ENCODE assay signal across 19 mouse cellular contexts in genomic region chr2:159446434-159446833, GRCm38 (mm10).
A peak's percentile ranks its signal among the peaks of the same experiment; 100 is the strongest.
DNase-seq lines count a peak whose midpoint lies in the region; ATAC-seq and TF ChIP-seq lines count a peak whose summit lies in the region.
"Had no signal": no experiment of that assay in that cellular context is flagged by ENCODE, and none has a peak within 500 bp of the region (broad histone marks: within the 10 kb centered on the region; RNA-seq: fewer than 3 reads in every experiment).

No protein-coding gene starts in this region.

- no peak overlapping the region for H3K9ac ChIP-seq in intestine, postnatal 0 days (ENCODE audit: low read depth, low read length)
- H3K9ac ChIP-seq: forebrain, embryonic 13.5 days; forebrain, postnatal 0 days; hindbrain, embryonic 12.5 days had no signal

- H3K27ac ChIP-seq in intestine, postnatal 0 days (ENCODE audit: low read depth, low read length): no peak overlapping the region
- no peak overlapping the region for H3K27ac ChIP-seq in midbrain, embryonic 10.5 days (replicated peaks)
- H3K27ac ChIP-seq: embryonic facial prominence, embryonic 10.5 days; forebrain, embryonic 13.5 days; heart, embryonic 10.5 days; hindbrain, embryonic 12.5 days had no signal

- ATAC-seq in intestine, postnatal 0 days: no peak
- ATAC-seq: forebrain, embryonic 13.5 days; forebrain, postnatal 0 days had no signal

- H3K4me3 ChIP-seq in intestine, postnatal 0 days (ENCODE audit: low read depth, low read length): no peak overlapping the region
- H3K4me3 ChIP-seq in midbrain, embryonic 10.5 days: no peak overlapping the region
- H3K4me3 ChIP-seq: embryonic facial prominence, embryonic 10.5 days; forebrain, embryonic 13.5 days; heart, embryonic 10.5 days; hindbrain, embryonic 12.5 days had no signal

- H3K36me3 ChIP-seq in intestine, postnatal 0 days (ENCODE audit: control insufficient read depth, insufficient read depth): no peaks in the 10 kb centered on the region
- H3K36me3 ChIP-seq in midbrain, embryonic 10.5 days: no peaks in the 10 kb centered on the region
- H3K36me3 ChIP-seq: embryonic facial prominence, embryonic 10.5 days; heart, embryonic 10.5 days; hindbrain, embryonic 12.5 days had no signal

- TF ChIP-seq CTCF in intestine, postnatal 0 days (IDR thresholded peaks at IDR 0.05; ENCODE audit: low read depth): no peak

- WGBS in intestine, postnatal 0 days: 28% methylated on average over 5 of the region's 5 CpGs
- WGBS in midbrain, embryonic 10.5 days: 82% methylated on average over 5 of the region's 5 CpGs

- no peaks in the 10 kb centered on the region for H3K27me3 ChIP-seq in intestine, postnatal 0 days (replicated peaks; ENCODE audit: control insufficient read depth, insufficient read depth, low read length)
- no peaks in the 10 kb centered on the region for H3K27me3 ChIP-seq in midbrain, embryonic 10.5 days (ENCODE audit: low read depth, poor library complexity, severe bottlenecking)
- H3K27me3 ChIP-seq: forebrain, embryonic 13.5 days; hindbrain, embryonic 12.5 days had no signal

- peak overlapping the region; percentile 21; the same call in 1 of the 2 replicates for H3K4me2 ChIP-seq in intestine, postnatal 0 days (replicated peaks; ENCODE audit: low read depth)
- H3K4me2 ChIP-seq: forebrain, embryonic 13.5 days; hindbrain, embryonic 12.5 days had no signal

- DNase-seq in kidney, adult 9 months: peak; percentile 54
- no peak for DNase-seq in kidney, adult 18-20 months
- DNase-seq in kidney, postnatal 10 days: peak; percentile 24
- DNase-seq in midbrain, embryonic 10.5 days (ENCODE audit: low spot score): no peak
- no peak for DNase-seq in right cerebral cortex, postnatal 4 days
- DNase-seq in spleen, adult 18-20 months: no peak
- DNase-seq: adrenal gland, adult 2 months; adrenal gland, postnatal 25 days; cerebellum, adult 2 months; cerebellum, postnatal 10 days; forebrain, postnatal 0 days; heart, adult 18-20 months; heart, postnatal 10 days; heart, postnatal 4 days had no signal

- no peaks in the 10 kb centered on the region for H3K9me3 ChIP-seq in intestine, postnatal 0 days (ENCODE audit: control insufficient read depth)
- H3K9me3 ChIP-seq in midbrain, embryonic 10.5 days (replicated peaks): no peaks in the 10 kb centered on the region
- H3K9me3 ChIP-seq: embryonic facial prominence, embryonic 10.5 days; forebrain, embryonic 13.5 days; heart, embryonic 10.5 days; hindbrain, embryonic 12.5 days had no signal

- no peaks in the 10 kb centered on the region for H3K4me1 ChIP-seq in intestine, postnatal 0 days (replicated peaks; ENCODE audit: control insufficient read depth, insufficient read depth, low read length)
- H3K4me1 ChIP-seq in midbrain, embryonic 10.5 days: no peaks in the 10 kb centered on the region
- H3K4me1 ChIP-seq: forebrain, embryonic 13.5 days; heart, embryonic 10.5 days; hindbrain, embryonic 12.5 days had no signal

Comparison
In these comparisons a context has a peak if more than half of its experiments do, and no peak if none do; other contexts are left out.
1. DNase-seq: peak in kidney, adult 9 months (single experiment) and kidney, postnatal 10 days (single experiment); none in kidney, adult 18-20 months (single experiment), midbrain, embryonic 10.5 days (single experiment), right cerebral cortex, postnatal 4 days (single experiment) and spleen, adult 18-20 months (0 of 2).